Mouse (Mus musculus): ENCODE measurements around the gene Apobr. TPM values are rescaled to one million over a fixed set of nuclear protein-coding genes. Genes with fewer than 3 reads are reported as not detected.

The Apobr gene
- polyA plus RNA-seq, 1 experiment from 2014 or later = 1.8 TPM

DNA sequence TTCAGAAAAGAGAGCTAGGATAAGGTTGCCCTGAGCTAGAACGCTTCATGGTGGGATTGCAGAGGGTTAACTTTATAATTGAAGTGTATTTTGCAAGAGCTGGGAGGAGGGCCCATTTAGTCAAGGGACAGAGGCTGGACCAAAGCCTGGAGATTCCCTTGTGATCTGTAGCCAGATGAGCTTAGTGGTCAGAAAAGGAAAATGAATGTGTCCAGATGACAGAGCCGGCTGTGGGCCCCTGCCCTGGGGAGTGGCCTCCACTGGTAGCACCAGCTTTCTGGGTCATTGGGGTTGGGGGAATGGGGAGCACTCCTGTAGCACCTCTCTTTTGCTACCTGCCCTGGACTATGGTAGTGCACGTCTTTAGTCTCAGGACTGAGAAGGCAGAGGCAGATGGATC is 22.3 kb downstream of the Apobr start:
- WGBS = 63% methylated on average over 3 of the region's 3 CpGs
- ATAC-seq (ENCODE audit: low read depth) (no peak), DNase-seq (ENCODE audit: low spot score) (peak; percentile 44)

DNA sequence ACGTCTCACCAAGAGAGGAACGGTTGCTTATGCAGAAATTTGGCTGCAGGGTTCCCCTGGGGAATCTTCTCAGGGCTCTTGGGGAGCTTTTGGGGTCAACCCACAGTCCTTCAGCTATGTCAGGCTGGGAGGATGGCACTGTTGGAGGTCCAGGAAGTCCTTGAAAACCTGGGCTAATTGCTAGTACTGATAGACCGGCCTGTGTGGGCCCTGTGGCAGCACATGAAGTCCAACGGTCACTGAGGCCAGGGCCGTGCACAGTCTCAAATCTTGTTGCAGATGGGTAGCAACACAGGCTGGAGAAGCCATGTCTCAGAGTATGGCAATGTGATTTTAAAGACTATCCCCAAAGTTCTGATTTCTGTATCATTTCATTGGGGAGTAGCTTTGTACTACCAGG is 23.1 kb downstream of the Apobr start:
- Histone ChIP-seq H3K9me3 (ENCODE audit: control insufficient read depth, low read length) (no peaks in the 10 kb centered on the region), H3K4me1 (ENCODE audit: control insufficient read depth, insufficient read depth, low read length) (no peaks in the 10 kb centered on the region), H3K9ac (ENCODE audit: low read depth, low read length) (no peak overlapping the region), H3K4me3 (ENCODE audit: low read depth, low read length) (no peak overlapping the region), H3K27me3 (replicated peaks; ENCODE audit: control insufficient read depth, insufficient read depth, low read length) (no peaks in the 10 kb centered on the region), H3K27ac (replicated peaks; ENCODE audit: low read depth, low read length) (no peak overlapping the region), H3K4me2 (ENCODE audit: low read depth, low read length) (no peak overlapping the region), H3K36me3 (ENCODE audit: control insufficient read depth, insufficient read depth, low read length) (no peaks in the 10 kb centered on the region)
- no peak for DNase-seq (ENCODE audit: low spot score)
- ATAC-seq (ENCODE audit: low read depth) = no peak
- WGBS = 77% methylated on average over 5 of the region's 5 CpGs

More for the DNA sequence above, 22.3 kb downstream of the Apobr start:
- H3K9ac ChIP-seq (ENCODE audit: low read depth, low read length) = no peak overlapping the region
- no peak overlapping the region for H3K4me3 ChIP-seq (ENCODE audit: low read depth, low read length)
- no peaks in the 10 kb centered on the region for H3K4me1 ChIP-seq (ENCODE audit: control insufficient read depth, insufficient read depth, low read length)
- H3K27ac ChIP-seq (replicated peaks; ENCODE audit: low read depth, low read length) = no peak overlapping the region
- H3K9me3 ChIP-seq (ENCODE audit: control insufficient read depth, low read length) = no peaks in the 10 kb centered on the region
- no peak overlapping the region for H3K4me2 ChIP-seq (ENCODE audit: low read depth, low read length)
- H3K27me3 ChIP-seq (replicated peaks; ENCODE audit: control insufficient read depth, insufficient read depth, low read length) = no peaks in the 10 kb centered on the region
- H3K36me3 ChIP-seq (ENCODE audit: control insufficient read depth, insufficient read depth, low read length) = no peaks in the 10 kb centered on the region

DNA sequence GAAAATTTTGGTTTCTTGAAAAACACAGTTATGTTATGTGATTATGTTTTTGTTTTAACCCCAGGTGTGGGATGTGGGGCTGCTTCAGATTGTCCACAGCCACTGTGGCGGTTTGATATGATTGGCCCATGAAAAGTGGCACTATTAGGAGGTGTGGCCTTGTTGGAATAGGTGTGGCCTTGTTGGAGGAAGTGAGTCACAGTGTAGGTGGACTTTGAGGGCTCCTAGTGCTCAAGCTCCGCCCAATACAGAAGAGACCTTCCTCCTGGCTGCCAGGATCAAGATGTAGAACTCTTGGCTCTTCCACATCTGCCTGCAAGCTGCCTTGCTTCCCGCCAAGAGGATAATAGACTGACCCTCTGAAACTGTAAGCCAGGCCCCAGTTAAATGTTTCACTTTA is 28.0 kb downstream of the Apobr start:
- Histone ChIP-seq H3K27ac (replicated peaks; ENCODE audit: low read depth, low read length) (no peak overlapping the region), H3K4me2 (ENCODE audit: low read depth, low read length) (no peak overlapping the region), H3K4me3 (ENCODE audit: low read depth, low read length) (no peak overlapping the region), H3K9me3 (ENCODE audit: control insufficient read depth, low read length) (no peaks in the 10 kb centered on the region), H3K4me1 (ENCODE audit: control insufficient read depth, insufficient read depth, low read length) (no peaks in the 10 kb centered on the region), H3K9ac (ENCODE audit: low read depth, low read length) (no peak overlapping the region), H3K27me3 (replicated peaks; ENCODE audit: control insufficient read depth, insufficient read depth, low read length) (no peaks in the 10 kb centered on the region), H3K36me3 (ENCODE audit: control insufficient read depth, insufficient read depth, low read length) (no peaks in the 10 kb centered on the region)
- ATAC-seq (ENCODE audit: low read depth) = no peak
- WGBS = 84% methylated on average over 3 of the region's 3 CpGs
- DNase-seq (ENCODE audit: low spot score) = no peak

DNA sequence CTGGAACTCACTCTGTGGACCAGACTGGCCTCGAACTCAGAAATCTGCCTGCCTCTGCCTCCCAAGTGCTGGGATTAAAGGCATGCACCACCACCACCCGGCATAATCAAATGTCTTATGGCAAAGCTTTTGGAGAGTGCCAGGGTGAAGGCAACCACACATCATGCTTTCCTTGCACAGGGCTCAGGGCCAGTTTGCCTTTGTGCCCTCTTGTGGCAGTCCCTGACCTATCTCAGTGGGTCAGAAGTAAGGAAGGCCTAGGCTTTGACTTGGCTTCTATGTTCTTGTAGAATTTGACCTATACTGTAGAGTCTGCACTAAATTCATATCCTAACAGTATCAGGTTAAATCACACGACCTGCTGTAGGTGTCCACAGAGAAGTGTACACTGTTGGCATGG is 32.0 kb downstream of the Apobr start:
- DNase-seq (ENCODE audit: low spot score) (no peak), ATAC-seq (ENCODE audit: low read depth) (no peak)
- no peaks in the 10 kb centered on the region for H3K9me3 ChIP-seq (ENCODE audit: control insufficient read depth, low read length)
- no peaks in the 10 kb centered on the region for H3K27me3 ChIP-seq (replicated peaks; ENCODE audit: control insufficient read depth, insufficient read depth, low read length)
- H3K36me3 ChIP-seq (ENCODE audit: control insufficient read depth, insufficient read depth, low read length) = no peaks in the 10 kb centered on the region
- no peaks in the 10 kb centered on the region for H3K4me1 ChIP-seq (ENCODE audit: control insufficient read depth, insufficient read depth, low read length)
- 71% methylated on average over 3 of the region's 3 CpGs for WGBS
- no peak overlapping the region for H3K4me2 ChIP-seq (ENCODE audit: low read depth, low read length)
- H3K4me3 ChIP-seq (ENCODE audit: low read depth, low read length) = no peak overlapping the region
- no peak overlapping the region for H3K9ac ChIP-seq (ENCODE audit: low read depth, low read length)
- H3K27ac ChIP-seq (replicated peaks; ENCODE audit: low read depth, low read length) = no peak overlapping the region

DNA sequence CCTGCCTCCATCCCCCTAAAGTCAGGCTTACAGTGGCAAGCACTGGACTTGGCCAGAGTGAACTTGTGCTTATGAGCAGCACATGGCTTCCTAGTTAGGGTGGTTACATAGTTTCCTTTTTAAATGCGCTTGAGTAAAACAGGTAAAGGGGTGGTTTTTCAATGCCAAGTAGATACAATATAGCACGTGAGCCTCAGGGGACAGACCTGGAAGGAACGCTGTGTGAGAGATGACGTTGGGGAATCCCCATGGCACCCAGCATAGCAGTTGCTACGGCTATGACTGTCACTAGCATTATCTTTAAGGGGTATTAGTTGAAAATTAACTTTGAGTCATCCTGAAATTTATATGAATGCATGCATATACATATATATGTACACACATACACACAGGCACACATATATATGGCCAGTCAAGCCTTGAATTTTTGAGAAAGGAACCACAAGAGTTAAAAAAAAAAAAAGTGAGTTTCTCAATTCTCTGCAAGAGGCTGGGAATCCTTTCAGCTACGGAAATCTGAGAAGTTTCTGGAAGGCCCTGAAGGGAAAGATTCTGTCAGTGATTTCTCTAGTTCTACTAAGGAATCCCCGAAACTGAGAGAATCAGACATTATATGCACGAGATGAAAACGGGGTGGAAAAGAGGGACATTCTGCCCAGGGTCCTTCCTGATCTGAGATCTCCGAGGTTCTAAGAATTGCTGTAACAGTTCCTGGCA is 35.0 kb downstream of the Apobr start:
- no peak for ATAC-seq (ENCODE audit: low read depth)
- Histone ChIP-seq H3K4me1 (ENCODE audit: control insufficient read depth, insufficient read depth, low read length) (no peaks in the 10 kb centered on the region), H3K27ac (replicated peaks; ENCODE audit: low read depth, low read length) (0 out of 2 replicates have a peak overlapping the region, but pooled peaks have one; percentile 40), H3K4me3 (ENCODE audit: low read depth, low read length) (no peak overlapping the region), H3K36me3 (ENCODE audit: control insufficient read depth, insufficient read depth, low read length) (no peaks in the 10 kb centered on the region), H3K9me3 (ENCODE audit: control insufficient read depth, low read length) (no peaks in the 10 kb centered on the region), H3K4me2 (ENCODE audit: low read depth, low read length) (no peak overlapping the region), H3K27me3 (replicated peaks; ENCODE audit: control insufficient read depth, insufficient read depth, low read length) (no peaks in the 10 kb centered on the region), H3K9ac (ENCODE audit: low read depth, low read length) (no peak overlapping the region)
- 58% methylated on average over 10 of the region's 10 CpGs for WGBS
- DNase-seq (ENCODE audit: low spot score) = peak; percentile 68

DNA sequence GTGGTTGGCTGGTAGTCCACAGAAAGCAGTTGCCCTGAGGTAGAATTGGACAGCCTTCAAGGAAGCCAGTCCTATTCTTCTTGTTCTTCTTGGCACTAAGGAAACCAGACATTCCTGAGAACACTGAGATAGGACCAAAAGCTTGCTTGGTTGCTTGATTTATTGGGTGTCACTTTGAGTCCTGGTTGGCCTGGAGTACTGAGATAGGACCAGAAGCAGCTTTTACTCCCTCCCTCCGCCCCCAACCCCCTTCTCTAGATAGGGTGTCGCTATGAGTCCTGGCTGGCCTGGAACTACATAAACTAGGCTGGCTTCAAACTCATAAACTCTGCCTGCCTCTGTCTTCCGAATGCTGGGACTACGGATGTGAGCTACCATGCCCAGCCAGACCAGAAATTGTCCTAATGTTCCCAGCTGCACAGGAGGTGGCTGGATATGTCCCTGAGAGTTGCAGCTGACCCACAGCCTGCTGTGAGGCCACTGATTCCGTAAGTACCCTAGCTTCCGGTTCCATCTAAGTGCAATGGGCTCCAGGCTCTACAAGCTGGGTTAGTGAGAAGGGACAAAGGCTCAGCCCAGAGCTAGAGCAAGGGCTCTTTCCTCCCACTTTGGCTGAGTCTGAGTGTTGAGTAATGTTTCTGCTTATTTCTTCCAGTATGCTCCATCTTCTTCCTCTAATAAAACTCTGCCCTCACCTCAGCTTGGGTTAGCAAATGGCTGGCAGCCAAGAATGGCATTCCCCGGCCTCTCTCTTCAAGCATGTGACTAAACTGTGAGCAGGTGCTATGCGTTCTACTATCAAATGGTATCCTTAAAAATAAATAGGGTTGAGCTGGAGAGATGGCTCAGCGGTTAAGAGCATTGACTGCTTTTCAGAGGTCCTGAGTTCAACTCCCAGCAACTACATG is 37.0 kb downstream of the Apobr start:
- Histone ChIP-seq H3K4me2 (ENCODE audit: low read depth, low read length) (no peak overlapping the region), H3K9ac (ENCODE audit: low read depth, low read length) (no peak overlapping the region), H3K27ac (replicated peaks; ENCODE audit: low read depth, low read length) (no peak overlapping the region), H3K36me3 (ENCODE audit: control insufficient read depth, insufficient read depth, low read length) (no peaks in the 10 kb centered on the region), H3K4me1 (ENCODE audit: control insufficient read depth, insufficient read depth, low read length) (0 out of 2 replicates have a peak, but pooled peaks cover 3% of the 10 kb centered on the region), H3K9me3 (ENCODE audit: control insufficient read depth, low read length) (no peaks in the 10 kb centered on the region), H3K27me3 (replicated peaks; ENCODE audit: control insufficient read depth, insufficient read depth, low read length) (no peaks in the 10 kb centered on the region), H3K4me3 (ENCODE audit: low read depth, low read length) (no peak overlapping the region)
- ATAC-seq (ENCODE audit: low read depth) (no peak), DNase-seq (ENCODE audit: low spot score) (no peak)
- WGBS = 81% methylated on average over 9 of the region's 9 CpGs

DNA sequence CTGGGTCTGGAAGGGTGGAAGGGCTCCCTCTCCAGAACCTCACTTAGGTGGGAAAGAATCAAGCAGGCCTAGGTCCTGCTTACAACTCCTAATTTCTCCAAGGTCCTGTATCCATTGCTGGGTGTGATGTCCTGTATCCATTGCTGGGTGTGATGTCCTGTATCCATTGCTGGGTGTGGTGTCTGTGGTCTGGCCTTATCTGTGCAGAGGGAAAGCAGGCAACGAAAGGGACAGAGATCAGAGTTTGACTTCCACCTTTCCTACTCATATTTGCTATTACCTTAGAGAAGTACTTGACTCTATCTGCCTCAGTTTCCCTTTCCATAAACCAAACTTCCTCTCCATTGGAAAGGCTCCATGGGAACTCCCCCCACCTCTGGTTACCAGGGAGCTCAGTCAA is 38.6 kb downstream of the Apobr start:
- 0 out of 2 replicates have a peak, but pooled peaks cover 9% of the 10 kb centered on the region for H3K4me1 ChIP-seq (ENCODE audit: control insufficient read depth, insufficient read depth, low read length)
- WGBS = 75% methylated on average over 1 of the region's 1 CpGs
- no peaks in the 10 kb centered on the region for H3K9me3 ChIP-seq (ENCODE audit: control insufficient read depth, low read length)
- no peaks in the 10 kb centered on the region for H3K27me3 ChIP-seq (replicated peaks; ENCODE audit: control insufficient read depth, insufficient read depth, low read length)
- H3K4me2 ChIP-seq (ENCODE audit: low read depth, low read length) = no peak overlapping the region
- ATAC-seq (ENCODE audit: low read depth) (no peak), DNase-seq (ENCODE audit: low spot score) (no peak)
- H3K4me3 ChIP-seq (ENCODE audit: low read depth, low read length) = no peak overlapping the region
- no peaks in the 10 kb centered on the region for H3K36me3 ChIP-seq (ENCODE audit: control insufficient read depth, insufficient read depth, low read length)
- H3K27ac ChIP-seq (replicated peaks; ENCODE audit: low read depth, low read length) = no peak overlapping the region
- no peak overlapping the region for H3K9ac ChIP-seq (ENCODE audit: low read depth, low read length)

DNA sequence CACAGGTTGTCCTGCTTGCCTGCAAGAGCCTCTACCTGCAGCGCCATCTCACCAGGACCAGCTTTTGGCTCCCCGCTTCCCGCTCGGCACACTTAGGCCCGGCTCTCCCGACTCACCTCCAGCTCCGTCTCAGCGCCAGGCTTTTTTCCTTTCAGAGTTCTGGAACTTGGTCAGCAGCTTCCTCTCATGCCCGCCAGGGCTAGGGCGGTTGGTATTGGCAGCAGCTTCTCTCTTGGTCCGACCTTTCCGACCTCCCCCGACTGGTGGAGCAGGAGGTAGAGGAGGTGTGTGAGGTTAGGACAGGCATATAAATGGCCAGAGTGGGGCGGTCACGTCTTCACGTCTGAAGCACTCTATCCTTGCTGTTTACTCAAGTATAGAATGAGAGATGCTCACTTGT is 40.0 kb downstream of the Apobr start:
- Histone ChIP-seq H3K27ac (replicated peaks; ENCODE audit: low read depth, low read length) (no peak overlapping the region), H3K4me2 (ENCODE audit: low read depth, low read length) (peak overlapping the region; percentile 10; the same call in 1 of the 2 replicates), H3K4me3 (ENCODE audit: low read depth, low read length) (0 out of 2 replicates have a peak overlapping the region, but pooled peaks have one; percentile 3), H3K4me1 (ENCODE audit: control insufficient read depth, insufficient read depth, low read length) (0 out of 2 replicates have a peak, but pooled peaks cover 10% of the 10 kb centered on the region), H3K9me3 (ENCODE audit: control insufficient read depth, low read length) (no peaks in the 10 kb centered on the region), H3K27me3 (replicated peaks; ENCODE audit: control insufficient read depth, insufficient read depth, low read length) (no peaks in the 10 kb centered on the region), H3K36me3 (ENCODE audit: control insufficient read depth, insufficient read depth, low read length) (no peaks in the 10 kb centered on the region), H3K9ac (ENCODE audit: low read depth, low read length) (no peak overlapping the region)
- ATAC-seq (ENCODE audit: low read depth) = no peak
- DNase-seq (ENCODE audit: low spot score) = no peak
- WGBS = 72% methylated on average over 16 of the region's 16 CpGs
